Mouse (Mus musculus) inflammation-experienced regulatory T-cells, adult 6 months (primary cell): ENCODE data around the gene Igsf11. TPM values are rescaled to one million over a fixed set of nuclear protein-coding genes. Genes with fewer than 3 reads are reported as not detected.

Experiments used
- polyA plus RNA-seq, 3 experiments: library from polyadenylated mRNA; unstranded; fragments of 100-300 nt; shearing (Covaris generic); gene quantifications; one replicate each; pipeline ENCODE4 v1.2.1; 2017

The Igsf11 gene
- polyA plus RNA-seq, 3 experiments from 2014 or later: not detected

Other genes with a start within 250 kb of the Igsf11 start
- 10 to 100 TPM; 16.4 to 26.3 (median 23.6) TPM for gene Arhgap31, start 179.4 kb upstream of the Igsf11 start, polyA plus RNA-seq
- gene B4galt4, start 150.4 kb upstream of the Igsf11 start, polyA plus RNA-seq: 10 to 100 TPM in 2 of 3 experiments, 1 to 10 TPM in 1; 7.1 to 14.7 (median 14.3) TPM
- gene Upk1b, start 92.3 kb upstream of the Igsf11 start, polyA plus RNA-seq: not detected
- not detected for gene 4930435E12Rik, start 63.9 kb upstream of the Igsf11 start, polyA plus RNA-seq